Mouse (Mus musculus) embryo, embryonic 9.5 days (tissue): ENCODE measurements around the gene Tgfbr3.

Experiments used
- DNase-seq: peaks from one replicate; pipeline ENCODE4 v3.0.0-alpha.2; 2017; ENCODE audit errors: extremely low spot score

The Tgfbr3 gene

DNA sequence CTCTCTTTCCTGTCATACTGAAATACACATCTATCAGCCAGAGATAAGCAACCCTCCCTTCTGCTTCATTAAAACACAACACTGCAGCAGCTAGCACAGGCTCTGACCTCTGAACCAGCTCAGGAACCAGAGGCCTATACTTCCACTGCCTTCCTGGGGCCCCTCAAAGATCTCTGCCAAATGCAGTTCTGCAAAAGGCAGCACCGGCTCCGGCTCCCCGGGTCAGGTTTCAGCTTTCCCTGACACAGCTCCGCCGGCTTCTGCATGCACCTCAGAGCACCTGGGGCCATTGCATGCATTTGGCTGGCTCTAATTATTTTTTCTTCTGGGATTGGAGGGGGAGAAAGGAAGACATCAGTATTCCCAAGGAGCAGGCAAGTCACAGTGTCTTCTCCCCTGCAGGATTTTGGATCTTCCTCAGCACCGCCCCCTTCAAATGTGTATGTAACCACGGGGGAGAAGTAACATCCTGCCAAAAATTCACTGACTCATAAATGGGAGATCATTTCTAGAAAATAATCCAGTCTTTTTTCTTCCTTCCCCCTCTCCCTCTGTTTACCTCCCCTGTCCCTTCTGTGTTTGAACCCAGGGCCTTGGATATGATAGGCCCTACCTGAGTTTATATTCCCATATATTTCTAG, 178.4 kb downstream of the Tgfbr3 start:
- DNase-seq = peak; percentile 76

DNA sequence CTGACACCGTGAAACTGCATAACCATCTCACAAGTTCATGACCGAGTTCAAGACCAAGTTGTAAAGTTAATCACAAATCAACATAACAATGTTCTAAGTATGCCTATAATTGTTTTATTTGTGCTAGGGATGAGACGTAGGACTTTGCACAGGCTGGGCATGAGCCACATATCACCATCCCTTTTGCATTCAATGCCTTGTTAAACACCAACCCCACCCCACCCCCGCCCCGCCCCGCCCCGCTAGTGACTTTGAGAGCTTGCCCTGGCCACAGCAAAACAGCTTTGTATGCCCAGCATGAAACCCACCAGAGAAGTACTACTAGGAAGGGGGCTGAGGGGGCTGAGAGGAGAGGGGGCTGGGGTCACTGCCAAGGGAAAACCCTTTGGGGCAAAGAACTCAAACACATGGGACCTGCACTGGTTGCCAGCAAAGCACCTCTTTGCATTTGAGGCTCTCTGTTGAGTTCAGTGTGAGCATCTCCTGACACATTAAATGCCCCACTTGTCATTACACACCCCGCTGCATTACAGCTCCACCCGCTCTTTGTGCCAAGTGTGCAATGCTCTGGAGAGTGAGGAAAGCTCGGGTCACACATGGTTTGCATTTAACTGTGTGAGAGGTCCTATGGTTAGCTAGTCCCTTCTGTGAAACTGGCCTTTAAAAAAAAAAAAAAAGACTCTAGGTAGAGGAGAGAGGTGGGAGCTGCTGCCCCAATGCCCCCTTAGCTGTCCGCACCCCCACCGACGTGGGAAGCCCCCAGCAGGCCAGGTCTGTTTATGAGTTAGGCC, 179.1 kb downstream of the Tgfbr3 start:
- peak; percentile 66 for DNase-seq

DNA sequence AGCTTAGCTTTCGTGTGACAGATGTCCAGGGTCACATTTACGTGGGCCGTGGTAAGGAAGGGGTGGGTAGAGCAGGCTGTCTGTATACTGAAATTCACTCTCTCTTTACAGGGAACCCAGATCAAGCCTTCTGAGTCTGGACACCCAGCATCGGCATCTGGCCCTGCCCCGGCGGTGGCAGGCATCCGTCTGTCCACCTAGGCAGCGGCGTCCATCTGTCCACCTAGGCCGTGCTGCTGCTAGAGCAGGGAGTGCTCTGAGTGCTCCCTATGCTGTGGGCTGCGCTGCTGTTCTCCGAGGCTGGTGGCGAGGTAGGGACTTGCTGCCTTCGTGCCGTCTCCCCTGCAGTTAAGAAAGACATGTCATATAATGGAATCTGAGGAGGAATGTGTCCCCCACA, 180.0 kb downstream of the Tgfbr3 start:
- no peak for DNase-seq

DNA sequence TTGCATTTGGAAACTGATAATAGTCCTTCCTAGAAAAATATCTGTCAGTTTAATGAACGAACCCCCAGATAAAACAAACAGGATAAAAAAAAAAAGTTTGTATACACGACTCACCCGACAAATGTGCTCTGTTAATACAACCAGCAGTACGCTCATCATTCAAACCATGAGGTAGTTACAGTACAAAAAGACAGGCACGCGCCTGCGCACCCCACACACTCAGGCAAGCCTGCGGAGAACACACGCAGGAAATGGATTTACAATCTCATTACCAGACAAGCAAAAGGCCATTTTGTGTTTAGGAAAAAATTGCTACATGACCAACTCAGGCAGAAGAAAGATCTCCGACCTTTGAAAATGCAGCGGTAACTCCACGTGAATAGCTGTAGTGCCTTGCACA, 182.6 kb downstream of the Tgfbr3 start:
- DNase-seq = no peak

DNA sequence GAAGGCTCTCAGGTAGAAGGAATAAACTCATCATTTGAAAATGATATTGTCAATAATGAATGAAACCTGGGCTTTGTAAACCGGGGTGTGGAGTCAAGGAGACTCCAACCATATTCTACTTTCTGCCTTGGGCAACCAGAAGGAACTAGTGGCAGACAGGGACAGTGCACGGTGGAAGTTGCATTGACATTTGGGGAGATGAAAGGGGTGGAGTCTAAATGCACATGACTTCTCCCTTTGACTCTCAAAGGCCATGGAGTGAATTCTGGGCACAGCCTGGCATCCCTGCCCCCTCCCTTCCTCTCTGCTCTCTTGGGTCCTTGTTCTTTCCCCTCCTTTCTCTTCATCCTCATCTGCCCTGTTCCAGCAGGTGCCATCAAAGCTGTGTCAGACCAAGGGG, 183.3 kb downstream of the Tgfbr3 start:
- DNase-seq = no peak

DNA sequence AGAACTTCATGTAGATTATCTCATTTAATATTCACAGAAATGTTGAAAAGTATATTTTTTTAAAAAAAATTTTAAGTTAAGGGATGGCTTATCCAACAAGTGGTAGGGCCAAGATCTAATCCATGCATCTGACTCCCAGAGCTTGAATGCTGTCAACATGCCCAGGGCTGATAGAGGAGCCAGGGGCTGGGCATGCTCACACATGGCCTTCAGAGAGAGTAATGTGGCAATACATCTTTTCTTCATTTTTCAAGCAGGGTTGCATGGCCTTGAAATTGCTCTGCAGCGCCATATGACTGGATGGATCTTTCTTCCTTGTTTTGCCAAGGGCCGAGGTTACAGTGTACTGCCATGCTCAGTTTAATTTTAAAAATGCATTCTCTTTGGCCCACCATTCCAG, 185.8 kb downstream of the Tgfbr3 start:
- no peak for DNase-seq

DNA sequence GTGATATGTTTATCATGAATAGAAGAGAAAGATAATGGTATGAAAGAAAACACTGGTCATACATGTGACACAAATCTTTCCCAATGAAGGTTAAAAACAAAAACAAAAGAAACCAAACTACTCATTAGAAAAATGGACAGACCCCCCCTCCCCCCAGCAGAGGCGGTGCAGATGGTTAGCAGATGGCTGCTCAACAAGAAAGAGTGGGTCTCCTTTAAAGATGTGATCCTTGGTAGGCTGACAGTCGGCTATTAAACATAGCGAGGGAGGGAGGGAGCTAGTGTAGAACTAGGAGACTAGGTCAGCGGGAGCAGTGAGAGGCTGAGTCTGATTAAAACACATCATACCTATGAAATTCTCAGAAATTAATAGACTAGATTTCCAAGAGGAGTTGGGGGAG, 186.5 kb downstream of the Tgfbr3 start:
- no peak for DNase-seq

DNA sequence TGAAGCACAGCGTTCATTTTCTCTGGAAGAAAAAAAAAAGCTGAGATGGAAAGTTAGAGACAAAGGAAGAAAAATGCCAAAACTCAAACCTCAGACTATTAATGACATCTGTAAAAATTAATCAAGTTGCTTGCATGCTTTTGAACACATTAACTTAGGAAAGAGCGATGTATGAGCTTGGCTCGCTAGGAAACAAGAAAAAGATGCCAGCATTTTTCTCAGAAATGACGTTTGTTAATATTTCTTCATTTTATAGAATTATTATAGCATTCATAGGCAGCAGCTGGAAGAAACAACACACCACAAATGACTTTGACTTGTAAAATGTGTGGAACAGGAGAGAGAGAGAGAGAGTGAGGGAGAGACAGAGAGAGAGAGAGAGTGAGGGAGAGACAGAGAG, 187.7 kb downstream of the Tgfbr3 start:
- DNase-seq = no peak

DNA sequence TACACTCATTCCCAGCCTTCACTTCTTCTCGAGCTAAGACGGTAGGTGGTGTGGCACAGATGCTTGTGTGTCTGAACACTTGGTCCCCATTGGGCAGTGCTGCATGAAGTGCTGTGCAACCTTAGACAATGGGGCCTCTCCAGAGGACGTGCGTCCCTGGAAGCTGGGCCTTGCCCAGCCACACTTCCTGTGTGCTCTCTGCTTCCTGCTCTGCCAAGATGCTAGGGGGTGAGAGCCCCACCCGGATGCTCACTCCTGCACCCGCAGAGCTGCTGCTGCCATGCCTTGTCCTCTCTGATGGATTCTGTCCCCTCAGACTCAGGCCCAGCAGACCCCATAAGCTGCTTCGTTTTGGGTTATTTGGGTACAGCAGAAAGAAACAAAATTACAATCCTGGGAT, 188.3 kb downstream of the Tgfbr3 start:
- no peak for DNase-seq

DNA sequence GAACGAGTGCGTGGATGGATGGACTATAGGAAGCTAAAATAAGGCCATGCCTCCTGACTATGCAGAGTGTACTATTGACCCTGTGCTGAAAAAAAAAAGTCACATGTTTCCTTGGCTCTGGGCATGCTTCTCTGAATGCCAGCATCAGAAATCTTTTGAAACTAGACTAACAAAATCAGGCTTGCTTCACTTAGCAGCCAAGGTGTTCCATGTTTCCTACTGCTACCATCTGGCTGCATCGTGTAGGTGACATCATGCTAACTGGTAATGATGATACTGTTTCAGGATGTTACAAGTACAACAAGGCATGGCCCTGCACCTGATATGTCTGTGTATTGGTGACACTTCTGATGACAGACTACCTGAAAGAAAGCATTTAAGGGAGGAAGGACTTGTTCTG, 189.8 kb downstream of the Tgfbr3 start:
- DNase-seq = no peak

DNA sequence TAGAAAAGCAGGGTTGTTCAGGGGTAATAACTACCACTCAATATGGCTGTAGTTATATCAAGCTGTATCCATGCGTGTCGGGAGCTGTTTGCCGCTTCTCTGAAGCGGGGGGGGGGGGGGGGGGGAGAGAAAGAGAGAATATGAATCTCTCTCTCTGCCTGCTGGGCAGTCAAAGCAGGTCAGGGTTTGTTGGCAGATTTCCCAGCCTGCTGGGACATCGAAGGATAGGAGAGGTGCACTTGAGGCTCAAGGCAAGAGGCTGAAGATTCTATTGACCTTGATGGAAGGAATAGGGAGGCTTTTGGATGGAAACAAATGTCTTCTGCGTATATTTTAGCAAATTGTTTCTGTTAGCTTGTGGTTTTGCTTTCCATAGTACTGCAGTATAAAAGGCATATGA, 190.4 kb downstream of the Tgfbr3 start:
- no peak for DNase-seq

DNA sequence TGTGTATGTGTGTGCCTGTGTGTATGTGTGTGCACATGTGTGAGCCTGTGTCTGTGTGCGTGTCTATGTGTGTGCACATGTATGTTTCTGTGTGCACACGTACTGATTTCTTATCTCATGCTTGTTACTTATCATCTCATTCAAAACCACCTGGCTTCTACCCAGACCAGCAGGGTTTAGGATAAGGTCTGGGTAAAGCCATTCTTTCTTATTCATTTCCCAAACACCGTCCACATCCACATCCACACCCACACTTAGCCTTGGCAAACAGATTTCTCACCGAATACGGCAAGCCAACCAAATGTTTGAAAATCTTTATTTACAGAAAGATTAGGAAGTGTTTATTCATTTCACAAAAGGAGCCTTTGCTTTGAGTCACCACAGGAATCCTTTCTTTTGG, 191.4 kb downstream of the Tgfbr3 start:
- DNase-seq = no peak

DNA sequence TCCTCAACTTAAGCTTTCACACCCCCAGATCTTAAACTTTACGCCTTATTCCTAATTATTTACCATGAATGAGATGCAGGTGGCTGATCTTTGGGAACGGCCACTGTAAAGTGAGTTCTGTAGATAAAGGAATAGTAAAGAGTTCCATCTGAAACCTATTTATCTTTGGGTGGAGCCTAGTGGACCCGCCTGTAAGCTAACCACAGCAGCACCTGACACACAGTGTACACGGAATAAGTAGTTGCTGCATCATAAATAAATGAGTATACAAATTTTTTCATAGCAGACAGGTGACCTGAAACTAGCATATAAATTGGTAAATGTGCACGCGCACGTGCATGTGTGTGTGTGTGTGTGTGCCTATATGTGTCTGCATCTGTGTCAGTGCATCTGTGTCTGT, 192.1 kb downstream of the Tgfbr3 start:
- DNase-seq = no peak

DNA sequence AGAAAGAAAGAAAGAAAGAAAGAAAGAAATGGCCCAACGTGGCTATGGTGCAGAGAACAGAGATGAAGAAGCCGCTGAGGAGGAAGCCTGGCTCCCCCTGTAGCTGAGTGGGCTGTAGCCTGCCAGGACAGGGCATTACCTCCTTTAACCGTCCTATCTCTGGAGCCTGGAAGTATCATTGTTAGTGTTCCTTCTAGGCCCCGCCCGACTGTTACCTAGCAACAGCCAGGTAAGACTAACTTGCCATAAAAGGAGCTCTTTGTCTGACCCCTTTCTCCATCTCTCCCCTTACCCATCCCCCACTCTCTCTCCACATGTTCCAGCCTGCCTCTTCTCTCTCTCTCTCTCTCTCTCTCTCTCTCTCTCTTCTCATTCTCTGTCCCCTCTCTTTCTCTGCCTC, 195.2 kb downstream of the Tgfbr3 start:
- no peak for DNase-seq

DNA sequence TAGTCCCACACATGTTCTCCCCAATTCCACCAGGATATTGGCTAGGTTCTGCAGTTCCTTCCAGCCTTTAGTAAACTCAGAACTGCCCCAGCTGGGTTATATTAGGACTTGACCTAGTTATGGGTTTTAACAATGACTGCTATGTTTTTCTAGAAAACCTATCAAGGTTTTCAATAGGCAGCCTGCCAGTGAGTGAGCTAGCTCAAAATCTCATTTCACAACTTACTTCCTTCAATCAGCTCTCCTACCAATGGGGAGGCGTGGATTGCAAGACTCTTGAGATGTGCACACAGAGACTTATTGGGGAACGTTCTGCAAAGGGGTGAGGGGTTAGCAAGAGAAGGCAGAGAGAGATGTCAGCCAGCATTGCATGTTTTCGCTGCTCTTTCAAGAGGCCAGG, 196.2 kb downstream of the Tgfbr3 start:
- DNase-seq = no peak

DNA sequence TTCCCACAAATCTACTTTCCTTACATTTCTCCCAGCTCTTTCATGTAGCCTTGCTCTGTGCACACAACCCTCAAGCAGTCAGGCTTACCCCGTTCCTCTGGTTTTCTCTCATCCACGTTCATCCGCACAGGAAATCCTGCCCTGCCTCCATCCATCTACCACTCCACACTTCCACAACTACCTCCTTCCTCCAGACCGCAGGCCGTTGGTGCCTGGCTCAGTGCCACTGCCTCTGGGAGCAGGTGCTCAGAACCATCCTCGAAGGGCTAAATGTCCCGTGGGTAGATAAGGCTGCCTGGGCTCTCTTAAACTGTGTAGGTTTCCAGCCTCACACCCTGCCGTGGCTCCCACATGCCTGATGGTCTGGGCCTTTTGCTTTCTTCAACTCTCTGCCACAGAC, 197.3 kb downstream of the Tgfbr3 start:
- no peak for DNase-seq

DNA sequence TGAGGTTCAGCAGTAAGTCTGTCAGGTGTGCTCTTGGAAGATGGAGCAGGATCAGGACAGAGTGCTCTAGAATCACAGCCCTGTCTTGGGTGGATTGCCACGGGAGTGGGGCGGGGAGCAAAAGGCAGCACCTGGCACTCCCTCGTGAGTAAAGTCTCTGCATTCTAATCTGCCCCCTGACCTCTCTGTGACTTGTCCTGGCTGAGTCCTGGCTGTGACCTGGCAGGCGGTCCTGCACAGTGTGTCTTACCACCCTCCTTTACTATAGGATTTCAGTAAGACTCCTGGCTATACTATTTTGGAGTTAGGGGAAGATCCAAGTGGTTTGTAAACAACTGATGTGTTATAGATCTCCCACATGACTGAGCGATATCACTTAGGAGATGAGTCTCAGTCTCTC, 199.5 kb downstream of the Tgfbr3 start:
- no peak for DNase-seq

DNA sequence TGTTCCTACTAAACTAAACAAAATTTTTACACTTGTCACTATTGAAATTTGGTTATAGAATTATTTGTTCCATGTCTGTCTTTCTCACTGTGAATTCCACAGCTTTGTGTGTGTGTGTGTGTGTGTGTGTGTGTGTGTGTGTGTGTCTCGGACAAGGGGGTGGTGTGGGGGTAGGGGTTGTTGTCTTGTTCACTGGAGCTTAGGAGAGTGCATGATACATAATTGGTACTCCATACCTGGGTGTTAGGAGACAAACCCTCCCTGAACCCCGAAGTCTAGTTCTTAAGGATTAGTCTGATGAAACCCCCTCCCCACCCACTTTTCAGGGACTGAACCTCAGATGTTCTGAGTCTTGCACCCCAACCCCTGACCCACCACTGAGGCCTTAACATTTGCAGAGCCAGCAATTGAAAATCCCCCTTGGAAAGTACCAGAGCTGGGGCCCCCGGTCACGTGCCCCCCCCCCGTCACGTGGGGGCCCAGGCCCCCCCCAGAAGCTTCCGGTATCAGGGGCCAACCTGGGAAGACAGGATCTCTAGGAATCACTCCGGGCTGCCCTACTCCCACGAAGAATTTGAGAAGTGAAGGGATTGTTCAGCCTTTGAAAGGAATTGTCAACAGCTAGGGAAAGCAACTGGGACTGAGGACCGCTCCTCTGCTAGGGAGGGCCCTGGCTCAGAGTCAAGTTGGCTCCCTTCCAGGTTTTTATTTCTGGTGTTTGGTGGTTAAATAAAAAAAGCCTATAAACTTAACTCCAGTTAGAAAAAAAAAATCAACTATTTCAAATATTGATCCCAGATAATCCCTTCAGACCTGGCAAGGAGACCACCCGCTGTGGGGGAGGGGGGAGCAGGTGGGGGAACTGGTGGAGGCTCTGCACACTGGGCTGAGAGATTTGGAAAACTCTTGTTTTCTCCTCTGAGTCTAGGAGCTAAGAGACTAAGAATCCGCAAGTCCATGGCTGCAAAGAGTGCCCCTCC, 201.3 kb downstream of the Tgfbr3 start:
- DNase-seq = no peak

DNA sequence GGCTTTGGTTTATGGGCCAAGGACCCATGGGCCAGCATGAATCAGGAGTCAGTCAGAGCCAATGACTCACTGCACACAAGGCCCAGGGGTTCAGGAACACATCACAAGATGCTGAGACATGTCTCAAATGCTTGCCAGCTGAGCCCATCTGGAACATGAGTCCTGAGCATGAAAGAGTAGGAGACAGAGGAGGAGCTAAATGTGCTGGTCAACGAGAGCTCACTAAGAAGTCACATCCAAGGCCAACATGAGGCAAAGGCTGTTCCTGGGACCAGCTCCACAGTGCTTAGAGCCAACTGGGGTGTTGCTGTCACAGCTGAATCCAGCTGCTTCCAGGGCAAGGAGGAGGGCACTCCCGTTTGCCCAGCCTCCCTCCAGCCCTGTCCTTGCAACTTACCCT, 202.1 kb downstream of the Tgfbr3 start:
- DNase-seq = no peak

DNA sequence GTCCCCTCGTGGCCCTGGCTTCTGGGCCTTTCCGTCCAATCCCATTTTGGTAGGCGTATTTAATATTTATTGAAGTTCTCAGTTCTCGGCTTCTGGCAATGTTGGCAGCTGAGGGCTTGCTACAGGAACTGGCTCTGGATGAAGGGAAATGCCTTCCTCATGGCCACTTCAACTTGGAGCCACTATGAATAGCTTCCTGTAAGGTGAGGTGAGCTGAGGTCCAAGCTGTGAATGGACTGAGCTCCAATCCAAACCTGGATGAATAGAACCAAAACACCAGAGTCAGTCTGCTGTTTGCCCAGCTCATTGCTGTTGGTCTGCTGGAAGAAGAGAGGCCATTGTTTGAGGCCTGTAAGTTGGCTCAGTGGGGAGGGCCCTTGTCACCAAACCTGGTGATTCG, 203.3 kb downstream of the Tgfbr3 start:
- no peak for DNase-seq

DNA sequence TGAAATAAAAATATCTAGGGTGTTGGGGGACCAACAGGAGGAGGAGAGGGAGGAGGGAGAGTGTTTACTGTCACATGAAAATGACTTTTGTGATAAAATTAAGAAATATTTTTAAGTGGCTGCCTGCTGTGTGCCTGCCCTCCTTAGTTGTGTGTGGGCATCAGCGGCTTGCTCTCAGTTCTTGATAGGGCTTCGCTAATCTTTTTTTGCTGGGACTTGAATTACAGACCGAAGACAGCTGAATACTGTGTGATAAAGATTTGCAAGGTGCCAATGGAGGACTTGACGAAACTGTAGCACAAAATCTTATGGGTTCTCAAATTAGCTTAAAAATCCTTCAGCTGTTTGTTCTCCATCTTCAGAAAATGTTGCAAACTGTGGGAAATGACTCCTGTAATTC, 205.0 kb downstream of the Tgfbr3 start:
- no peak for DNase-seq

DNA sequence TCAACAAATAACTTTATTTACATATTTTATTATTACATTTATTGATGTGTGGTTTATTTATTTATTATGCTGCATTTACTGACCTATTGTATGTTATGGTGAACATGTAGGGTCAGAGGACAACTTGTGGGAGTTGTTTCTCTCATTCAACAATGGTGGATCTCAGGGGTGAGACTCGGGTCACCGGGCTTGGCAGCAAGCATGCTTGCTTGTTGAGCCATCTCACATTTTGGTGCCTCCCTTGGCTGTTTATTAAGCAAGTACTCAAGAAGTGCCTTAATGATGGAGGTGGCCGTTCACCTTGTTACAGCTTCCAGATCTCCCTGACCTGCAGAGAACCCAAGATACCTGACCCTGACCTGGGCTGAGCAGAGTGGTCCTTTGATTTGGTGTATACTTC, 207.4 kb downstream of the Tgfbr3 start:
- DNase-seq = no peak
